Mouse (Mus musculus): ENCODE measurements around the gene Dnajb4. TPM values are rescaled to one million over a fixed set of nuclear protein-coding genes. Genes with fewer than 3 reads are reported as not detected.

Dnajb4 gene
- polyA plus RNA-seq, 1 experiment from 2014 or later, result 33.7 TPM

DNA sequence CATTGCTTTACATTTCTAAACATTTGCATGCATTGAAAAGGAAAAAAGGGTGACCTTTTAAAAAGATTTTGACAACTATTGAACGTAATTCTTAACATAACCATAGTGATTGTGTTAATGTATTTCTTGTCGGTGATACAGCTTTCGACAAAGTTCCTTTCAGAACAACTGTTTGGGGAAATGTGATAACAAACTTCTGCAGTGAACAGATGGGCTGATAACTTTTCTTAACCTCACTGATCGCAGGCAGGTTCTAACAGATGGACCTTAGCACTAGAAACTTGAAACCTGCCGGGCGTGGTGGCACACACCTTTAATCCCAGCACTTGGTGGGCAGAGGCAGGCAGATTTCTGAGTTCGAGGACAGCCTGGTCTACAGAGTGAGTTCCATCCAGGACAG lies 18.7 kb upstream of the Dnajb4 start:
- Histone ChIP-seq H3K4me3 (ENCODE audit: low read depth, low read length) (no peak overlapping the region), H3K9ac (no peak overlapping the region), H3K27me3 (ENCODE audit: insufficient read depth, low read length) (no peaks in the 10 kb centered on the region), H3K4me1 (ENCODE audit: insufficient read depth) (no peaks in the 10 kb centered on the region), H3K4me2 (no peak overlapping the region), H3K9me3 (ENCODE audit: low read depth, low read length) (no peaks in the 10 kb centered on the region), H3K36me3 (ENCODE audit: insufficient read depth) (peaks cover 93% of the 10 kb centered on the region), H3K27ac (ENCODE audit: low read depth) (no peak overlapping the region)
- whole genome bisulfite sequencing, result 91% methylated on average over 7 of the region's 7 CpGs
- no peak for DNase-seq
- TF ChIP-seq CTCF (IDR thresholded peaks at IDR 0.05; ENCODE audit: low read depth), result no peak
- no peak for ATAC-seq (ENCODE audit: insufficient read depth)

DNA sequence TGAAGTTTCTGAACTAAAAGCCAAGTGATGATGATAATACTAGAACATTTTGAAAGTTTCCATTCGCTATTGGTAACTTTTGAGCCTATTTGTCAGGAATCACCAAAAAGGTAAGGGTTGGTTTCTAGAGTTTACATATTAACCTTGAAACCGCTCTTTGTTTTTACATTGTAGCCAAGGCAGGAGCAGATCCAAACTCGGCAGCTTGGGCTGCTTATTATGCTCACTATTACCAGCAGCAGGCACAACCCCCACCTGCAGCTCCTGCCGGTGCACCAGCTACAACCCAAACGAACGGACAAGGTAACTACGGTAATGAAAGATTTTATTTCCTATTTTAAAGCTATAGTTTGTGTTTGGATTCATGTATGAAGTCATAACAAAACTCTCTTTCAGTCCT lies 15.8 kb upstream of the Dnajb4 start:
- Histone ChIP-seq H3K9ac (no peak overlapping the region), H3K27me3 (ENCODE audit: insufficient read depth, low read length) (no peaks in the 10 kb centered on the region)

DNA sequence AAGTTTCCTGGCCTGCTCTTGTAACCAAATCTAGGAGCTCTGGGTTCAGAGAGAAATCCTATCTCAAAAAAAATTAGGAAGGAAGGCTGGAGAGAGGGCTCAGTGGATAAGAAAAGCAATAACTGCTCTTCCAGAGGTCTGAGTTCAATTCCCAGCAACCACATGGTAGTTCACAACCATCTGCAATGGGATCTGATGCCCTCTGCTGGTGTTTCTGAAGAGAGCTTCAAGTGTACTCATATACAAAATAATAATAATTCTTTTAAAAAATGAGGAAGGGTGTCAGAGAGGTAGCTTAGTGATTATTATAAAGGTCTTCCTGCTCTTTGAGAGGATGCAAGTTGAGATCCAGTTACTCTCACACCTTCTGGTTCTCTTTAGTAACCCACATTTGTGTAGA lies 14.8 kb upstream of the Dnajb4 start:
- Histone ChIP-seq H3K4me3 (ENCODE audit: low read depth, low read length) (no peak overlapping the region), H3K27ac (ENCODE audit: low read depth) (no peak overlapping the region), H3K36me3 (ENCODE audit: insufficient read depth) (peaks cover 93% of the 10 kb centered on the region), H3K9ac (no peak overlapping the region), H3K27me3 (ENCODE audit: insufficient read depth, low read length) (no peaks in the 10 kb centered on the region), H3K4me1 (ENCODE audit: insufficient read depth) (no peaks in the 10 kb centered on the region), H3K9me3 (ENCODE audit: low read depth, low read length) (no peaks in the 10 kb centered on the region), H3K4me2 (no peak overlapping the region)
- ATAC-seq (ENCODE audit: insufficient read depth), result no peak
- peak; percentile 35 for TF ChIP-seq CTCF (IDR thresholded peaks at IDR 0.05; ENCODE audit: low read depth)
- DNase-seq, result no peak

More for the DNA sequence above, 15.8 kb upstream of the Dnajb4 start:
- H3K27ac ChIP-seq (ENCODE audit: low read depth), result no peak overlapping the region
- H3K4me3 ChIP-seq (ENCODE audit: low read depth, low read length), result no peak overlapping the region
- no peak for TF ChIP-seq CTCF (IDR thresholded peaks at IDR 0.05; ENCODE audit: low read depth)
- peaks cover 94% of the 10 kb centered on the region for H3K36me3 ChIP-seq (ENCODE audit: insufficient read depth)
- DNase-seq, result no peak
- WGBS, result 88% methylated on average over 7 of the region's 7 CpGs
- no peak for ATAC-seq (ENCODE audit: insufficient read depth)
- no peaks in the 10 kb centered on the region for H3K4me1 ChIP-seq (ENCODE audit: insufficient read depth)
- H3K4me2 ChIP-seq, result no peak overlapping the region
- H3K9me3 ChIP-seq (ENCODE audit: low read depth, low read length), result no peaks in the 10 kb centered on the region

DNA sequence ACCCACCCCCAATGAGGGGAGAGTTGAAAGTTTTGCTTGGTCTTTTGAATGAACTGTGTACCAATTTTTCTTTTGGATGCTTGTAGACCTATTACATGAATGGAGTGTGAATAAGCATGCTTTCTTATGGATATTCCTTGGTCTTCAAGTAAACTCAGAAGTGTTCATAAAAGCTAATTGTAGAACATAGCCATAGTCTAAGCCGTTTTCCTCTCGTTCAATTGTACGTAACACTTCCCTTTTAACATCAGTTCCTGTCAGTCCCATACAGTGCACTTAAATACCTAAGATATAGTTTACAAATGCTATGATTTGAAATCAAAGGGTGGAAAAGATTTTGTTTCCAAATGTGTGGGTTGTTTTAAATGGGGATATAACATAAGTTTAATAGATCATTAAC lies 3.3 kb upstream of the Dnajb4 start:
- peaks cover 6% of the 10 kb centered on the region; the same call in 1 of the 2 replicates for H3K4me1 ChIP-seq (ENCODE audit: insufficient read depth)
- ATAC-seq (ENCODE audit: insufficient read depth) (no peak), DNase-seq (no peak)
- no peaks in the 10 kb centered on the region for H3K27me3 ChIP-seq (ENCODE audit: insufficient read depth, low read length)
- peaks cover 36% of the 10 kb centered on the region for H3K36me3 ChIP-seq (ENCODE audit: insufficient read depth)
- WGBS, result 28% methylated on average over 3 of the region's 3 CpGs
- peak overlapping the region; percentile 99 for H3K4me3 ChIP-seq (ENCODE audit: low read depth, low read length)
- no peaks in the 10 kb centered on the region for H3K9me3 ChIP-seq (ENCODE audit: low read depth, low read length)
- peak overlapping the region; percentile 83 for H3K4me2 ChIP-seq
- H3K27ac ChIP-seq (ENCODE audit: low read depth), result no peak overlapping the region
- no peak for TF ChIP-seq CTCF (IDR thresholded peaks at IDR 0.05; ENCODE audit: low read depth)
- peak overlapping the region; percentile 100; the same call in 1 of the 2 replicates for H3K9ac ChIP-seq

DNA sequence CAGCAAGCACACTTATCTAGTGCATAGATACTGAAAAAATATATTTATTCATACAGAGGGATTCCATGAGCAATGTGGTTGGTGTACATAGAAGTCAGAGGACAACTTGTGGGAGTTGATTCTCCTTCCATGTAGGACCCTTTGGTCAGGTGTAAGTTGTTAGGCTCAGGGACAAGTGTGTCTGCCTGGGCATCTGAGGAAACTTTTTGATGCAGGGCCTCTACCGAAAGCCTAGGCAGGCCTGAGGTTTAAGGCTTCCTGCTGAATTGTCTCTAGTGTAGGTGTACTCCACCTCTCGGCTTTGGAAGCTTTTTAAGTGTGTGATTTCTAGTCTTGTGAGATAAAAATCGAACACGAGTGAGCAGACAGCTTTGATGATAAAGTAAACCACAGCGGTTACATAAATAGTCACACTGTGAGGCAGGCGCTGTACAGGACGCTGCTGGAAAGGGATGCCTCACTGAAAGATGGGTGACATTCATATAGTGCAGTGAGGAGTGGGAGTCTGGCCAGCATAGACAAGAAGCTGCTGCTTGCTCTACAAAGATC lies 1.7 kb upstream of the Dnajb4 start:
- Histone ChIP-seq H3K4me3 (ENCODE audit: low read depth, low read length) (peak overlapping the region; percentile 99), H3K4me1 (ENCODE audit: insufficient read depth) (peaks cover 6% of the 10 kb centered on the region; the same call in 1 of the 2 replicates), H3K9me3 (ENCODE audit: low read depth, low read length) (no peaks in the 10 kb centered on the region), H3K4me2 (peak overlapping the region; percentile 83), H3K9ac (peak overlapping the region; percentile 100), H3K27ac (ENCODE audit: low read depth) (peak overlapping the region; percentile 100; the same call in 1 of the 2 replicates), H3K36me3 (ENCODE audit: insufficient read depth) (peaks cover 20% of the 10 kb centered on the region), H3K27me3 (ENCODE audit: insufficient read depth, low read length) (no peaks in the 10 kb centered on the region)
- no peak for TF ChIP-seq CTCF (IDR thresholded peaks at IDR 0.05; ENCODE audit: low read depth)
- DNase-seq (peak; percentile 30), ATAC-seq (ENCODE audit: insufficient read depth) (no peak)
- under 1% methylated on average over 7 of the region's 7 CpGs for WGBS

DNA sequence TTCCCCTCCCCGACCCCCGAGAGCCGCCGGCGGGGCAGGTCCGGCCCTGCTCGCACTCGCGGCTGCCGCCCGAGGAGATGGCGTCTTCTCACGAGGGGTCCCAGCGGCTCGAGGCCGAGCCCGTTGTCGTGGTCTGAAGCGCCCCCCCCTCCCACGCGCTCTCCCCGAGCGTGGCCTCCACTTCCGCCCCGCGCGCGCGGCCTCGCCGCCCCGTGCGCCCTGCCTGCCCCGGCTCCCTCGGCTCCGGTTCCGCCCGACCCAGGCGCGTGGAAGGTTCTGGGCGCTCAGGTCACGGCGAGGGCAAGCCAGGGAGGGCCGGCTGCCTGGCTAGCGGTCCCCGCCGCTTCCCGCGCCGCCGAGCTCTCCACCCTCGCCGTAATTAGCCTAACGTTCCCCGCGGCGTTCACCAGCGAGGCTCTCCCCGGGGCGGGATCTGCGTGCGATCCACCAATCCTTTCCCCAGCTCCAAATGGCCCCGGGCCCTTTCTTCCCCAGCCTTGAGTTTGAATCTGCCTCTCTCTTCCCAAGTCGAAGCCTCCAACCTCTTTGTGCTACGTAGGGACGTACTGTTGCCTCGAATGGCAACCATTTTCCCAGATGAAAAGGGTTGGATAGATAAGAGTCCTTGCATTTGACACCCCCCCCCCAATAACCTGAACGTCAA lies 758 bp upstream of the Dnajb4 start:
- Histone ChIP-seq H3K36me3 (ENCODE audit: insufficient read depth) (peaks cover 10% of the 10 kb centered on the region), H3K4me3 (ENCODE audit: low read depth, low read length) (peak overlapping the region; percentile 99), H3K9me3 (ENCODE audit: low read depth, low read length) (no peaks in the 10 kb centered on the region), H3K4me2 (peak overlapping the region; percentile 83), H3K9ac (peak overlapping the region; percentile 100), H3K27ac (ENCODE audit: low read depth) (peak overlapping the region; percentile 100), H3K27me3 (ENCODE audit: insufficient read depth, low read length) (no peaks in the 10 kb centered on the region), H3K4me1 (ENCODE audit: insufficient read depth) (peaks cover 6% of the 10 kb centered on the region; the same call in 1 of the 2 replicates)
- WGBS, result under 1% methylated on average over 61 of the region's 68 CpGs
- no peak for TF ChIP-seq CTCF (IDR thresholded peaks at IDR 0.05; ENCODE audit: low read depth)
- peak; percentile 66 for ATAC-seq (ENCODE audit: insufficient read depth)
- peak; percentile 64 for DNase-seq

DNA sequence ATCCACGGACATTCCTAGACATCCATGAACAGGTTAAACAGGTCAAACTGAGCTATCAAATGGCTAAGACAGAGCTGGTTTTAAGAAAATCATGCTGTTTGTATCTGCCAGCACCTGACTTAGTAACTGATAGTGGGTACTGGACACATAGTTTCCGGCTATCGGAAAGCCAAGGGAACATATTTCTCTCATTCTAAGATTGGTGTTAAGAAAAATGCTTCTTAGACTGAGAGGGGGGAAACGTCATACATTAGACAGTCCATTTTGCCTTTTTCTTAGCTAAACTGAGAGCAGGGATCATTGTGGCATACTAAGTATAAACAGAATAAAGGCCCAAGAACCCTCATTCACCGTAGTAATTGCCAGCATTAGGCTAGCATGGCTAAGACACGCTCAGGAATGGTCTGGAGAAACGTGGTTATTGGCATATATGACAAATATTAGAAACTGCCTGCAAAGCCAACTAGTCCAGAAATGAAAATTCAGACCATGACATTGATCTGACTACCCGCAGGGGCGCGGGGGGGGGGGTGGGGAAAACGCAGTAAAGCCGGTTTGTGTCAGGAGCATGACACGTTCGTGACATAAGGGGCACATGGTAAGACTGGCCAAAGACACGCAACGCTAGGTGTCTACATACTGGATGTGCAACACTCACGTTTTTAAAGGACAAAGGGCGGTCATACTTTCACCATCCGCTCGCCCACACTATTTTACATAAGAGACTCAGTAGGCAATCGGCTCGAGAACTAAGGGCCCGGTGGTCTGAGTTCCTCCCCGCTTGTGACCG lies 730 bp downstream of the Dnajb4 start:
- H3K4me3 ChIP-seq (ENCODE audit: low read depth, low read length), result peak overlapping the region; percentile 99
- no peak for TF ChIP-seq CTCF (IDR thresholded peaks at IDR 0.05; ENCODE audit: low read depth)
- H3K36me3 ChIP-seq (ENCODE audit: insufficient read depth), result peaks cover 5% of the 10 kb centered on the region; the same call in 1 of the 2 replicates
- H3K9me3 ChIP-seq (ENCODE audit: low read depth, low read length), result no peaks in the 10 kb centered on the region
- H3K27ac ChIP-seq (ENCODE audit: low read depth), result peak overlapping the region; percentile 100
- H3K4me1 ChIP-seq (ENCODE audit: insufficient read depth), result peaks cover 6% of the 10 kb centered on the region; the same call in 1 of the 2 replicates
- H3K9ac ChIP-seq, result peak overlapping the region; percentile 100
- 2% methylated on average over 25 of the region's 25 CpGs for WGBS
- no peaks in the 10 kb centered on the region for H3K27me3 ChIP-seq (ENCODE audit: insufficient read depth, low read length)
- ATAC-seq (ENCODE audit: insufficient read depth) (peak; percentile 42), DNase-seq (peak; percentile 72)
- H3K4me2 ChIP-seq, result peak overlapping the region; percentile 80
